Mouse (Mus musculus) spleen, postnatal 14 days (tissue): ENCODE measurements around the gene Shisa9.
"Not testable (repeated sequence)": the region's sequence is repeated elsewhere in the genome, so short reads cannot be mapped to it uniquely, and the experiment has no call there.

Experiments used
- DNase-seq, 2 experiments: peaks; one replicate each; pipeline ENCODE4 v3.0.0; 2021 to 2022; ENCODE audit warnings: low spot score in 2 of 2

Shisa9 gene

GRCm38 (mm10) chr16:11983616-11984270 is at the start of gene Shisa9:
Gene Shisa9, plus strand, starts transcription at chr16:11984113.
- no peak for DNase-seq

DNA sequence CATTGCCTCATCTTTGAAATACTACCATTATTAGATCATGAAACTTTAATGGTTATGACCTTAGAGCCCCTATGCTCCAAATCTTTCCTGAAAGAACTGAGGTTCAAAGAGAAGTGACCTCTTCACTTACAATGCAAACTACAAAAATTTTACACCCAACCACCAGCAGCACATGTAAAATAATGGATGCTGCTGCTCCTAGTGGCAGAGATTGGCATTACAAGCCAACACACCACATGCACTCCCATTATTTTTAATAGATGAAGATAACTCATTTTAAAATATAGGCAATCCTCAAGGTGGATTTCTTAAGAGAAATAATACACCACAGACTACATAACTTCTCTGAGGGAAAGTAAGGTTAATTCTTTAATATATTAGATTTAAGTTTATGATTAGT is 43.4 kb upstream of the Shisa9 start:
- DNase-seq = peak in 1 of 2 experiments; percentile 17

DNA sequence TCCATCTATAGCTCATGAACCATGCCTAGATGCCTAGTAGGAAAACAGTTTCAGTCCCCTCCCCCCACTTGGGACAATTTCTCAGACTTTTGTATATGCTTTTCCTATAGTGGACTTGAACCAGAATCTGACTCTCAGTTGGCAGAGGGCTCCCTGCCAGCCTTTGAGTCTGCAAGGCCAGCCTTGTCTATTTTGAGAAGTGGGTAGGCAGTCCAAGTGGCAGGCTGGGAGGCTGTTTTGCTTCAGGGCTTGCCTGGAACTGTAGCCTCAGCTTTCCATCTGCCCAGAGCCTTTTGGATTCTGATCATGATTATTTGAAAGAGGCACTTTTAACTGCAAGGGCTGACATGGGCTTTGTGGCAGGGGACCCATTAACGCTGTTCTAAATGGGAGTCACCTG is 23.2 kb upstream of the Shisa9 start:
- DNase-seq = no peak

- DNase-seq = no peak
Observed at GRCm38 (mm10) chr16:11966041-11966440, 17.9 kb upstream of the Shisa9 start.

GRCm38 (mm10) chr16:11966810-11967209 is 17.1 kb upstream of the Shisa9 start:
- DNase-seq = not testable (repeated sequence)

DNA sequence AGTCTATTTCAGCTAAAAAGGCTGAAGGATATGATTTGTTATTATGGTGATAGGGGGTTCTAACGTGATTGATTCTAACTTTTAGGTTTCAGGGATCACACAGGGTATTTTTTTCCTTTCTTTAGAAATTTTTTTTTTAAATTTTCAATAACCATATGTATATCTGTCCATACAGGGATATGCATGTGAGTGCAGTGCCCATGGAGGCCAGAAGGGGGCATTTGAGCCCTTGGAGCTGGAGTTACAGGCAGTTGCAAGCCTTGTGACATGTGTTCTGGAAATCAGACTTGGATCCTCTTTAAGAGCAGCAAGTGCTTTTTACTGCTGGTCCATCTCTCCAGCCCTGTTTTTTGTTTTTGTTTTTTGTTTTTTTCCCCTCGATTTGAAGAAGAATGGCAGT is 16.3 kb upstream of the Shisa9 start:
- no peak for DNase-seq

DNA sequence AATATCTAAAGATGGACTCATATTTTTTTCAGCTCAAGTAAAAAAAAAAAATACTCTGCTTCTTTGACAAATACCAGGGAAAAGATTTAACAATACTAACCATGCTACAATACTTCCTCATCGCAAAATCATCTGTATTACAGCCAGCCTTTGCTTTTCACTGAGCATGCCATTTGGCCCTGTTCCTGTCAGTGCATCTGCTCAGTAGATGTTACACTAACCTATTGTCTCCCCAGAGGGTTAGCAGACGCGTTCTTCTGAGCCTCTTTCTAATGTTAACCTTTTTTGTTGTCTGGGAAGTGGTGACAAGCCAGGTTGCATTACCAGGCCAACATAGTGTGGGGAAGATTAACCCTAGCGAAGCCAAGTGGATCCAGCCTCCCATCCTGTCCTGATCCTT is 10.2 kb upstream of the Shisa9 start:
- DNase-seq = no peak

DNA sequence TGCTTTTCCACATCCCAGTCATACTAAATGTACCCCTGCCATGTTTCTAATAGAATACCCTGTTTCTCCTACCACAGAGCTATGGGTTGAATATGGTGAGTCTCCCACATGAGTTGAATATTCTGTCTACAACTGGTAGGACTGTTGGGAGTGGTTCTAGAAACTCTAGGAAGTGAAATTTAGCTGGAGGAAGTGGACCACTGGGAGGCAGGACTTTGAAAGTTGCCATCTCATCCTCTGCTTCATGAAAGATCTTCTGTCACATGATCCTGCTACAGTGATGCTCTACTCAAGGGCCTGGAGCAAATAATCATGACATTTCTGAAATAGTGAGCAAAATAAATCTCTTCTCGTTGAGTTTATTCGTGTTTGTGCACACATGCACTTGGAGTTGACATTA is 7.2 kb upstream of the Shisa9 start:
- DNase-seq = no peak

- no peak for DNase-seq
Observed at GRCm38 (mm10) chr16:11980764-11981163, 3.1 kb upstream of the Shisa9 start.

DNA sequence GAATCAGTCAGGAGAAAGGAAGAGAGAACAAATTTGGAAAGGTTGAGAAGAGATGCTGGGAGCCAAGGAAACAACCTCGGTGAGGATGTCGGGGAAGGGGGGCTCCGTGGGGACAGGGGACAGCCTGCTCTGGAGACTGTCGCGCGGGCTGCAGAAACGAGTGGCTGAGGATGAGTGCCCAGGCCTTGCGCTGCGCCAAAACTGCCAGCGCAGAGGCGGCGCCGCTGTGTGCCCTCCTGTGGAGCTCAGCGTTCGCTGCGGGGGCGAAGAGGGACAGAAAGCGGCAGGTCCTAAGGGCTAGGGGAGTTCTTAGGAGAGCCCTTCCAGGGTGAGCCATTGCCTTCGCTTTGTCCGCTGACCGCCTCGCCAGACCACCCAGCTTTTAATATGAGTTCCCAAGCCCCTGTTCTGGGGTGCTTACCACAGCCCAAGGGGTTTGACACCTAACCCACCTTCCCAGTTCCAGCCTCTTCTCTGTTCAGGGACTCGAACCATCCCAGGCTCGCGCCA is 752 bp upstream of the Shisa9 start:
- DNase-seq = no peak

DNA sequence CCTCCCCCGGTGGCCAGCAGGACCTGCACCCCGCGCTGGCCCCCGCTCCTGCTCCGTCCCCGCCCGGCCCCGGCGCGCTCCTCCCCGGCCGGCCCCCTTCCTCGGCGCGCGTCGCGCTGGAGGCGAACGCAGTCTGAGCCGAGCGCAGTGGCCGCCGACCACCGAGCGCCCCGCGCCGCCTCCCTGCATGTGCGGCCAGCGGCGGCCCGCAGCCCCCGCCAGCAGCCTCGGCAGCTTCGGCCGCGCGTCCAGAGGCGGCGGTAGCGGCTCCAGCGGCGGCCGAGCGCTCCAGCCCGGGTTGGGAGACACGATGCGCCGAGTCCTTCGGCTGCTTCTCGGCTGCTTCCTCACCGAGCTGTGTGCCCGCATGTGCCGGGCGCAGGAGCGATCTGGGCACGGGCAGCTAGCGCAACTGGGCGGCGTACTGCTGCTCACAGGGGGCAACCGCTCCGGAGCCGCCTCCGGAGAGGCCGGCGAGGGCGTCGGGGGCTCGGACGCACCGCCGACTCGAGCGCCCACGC is 418 bp downstream of the Shisa9 start:
- no peak for DNase-seq

GRCm38 (mm10) chr16:11987056-11987455 is 3.1 kb downstream of the Shisa9 start:
- no peak for DNase-seq

GRCm38 (mm10) chr16:12005177-12005576 is 21.3 kb downstream of the Shisa9 start:
- DNase-seq = no peak

DNA sequence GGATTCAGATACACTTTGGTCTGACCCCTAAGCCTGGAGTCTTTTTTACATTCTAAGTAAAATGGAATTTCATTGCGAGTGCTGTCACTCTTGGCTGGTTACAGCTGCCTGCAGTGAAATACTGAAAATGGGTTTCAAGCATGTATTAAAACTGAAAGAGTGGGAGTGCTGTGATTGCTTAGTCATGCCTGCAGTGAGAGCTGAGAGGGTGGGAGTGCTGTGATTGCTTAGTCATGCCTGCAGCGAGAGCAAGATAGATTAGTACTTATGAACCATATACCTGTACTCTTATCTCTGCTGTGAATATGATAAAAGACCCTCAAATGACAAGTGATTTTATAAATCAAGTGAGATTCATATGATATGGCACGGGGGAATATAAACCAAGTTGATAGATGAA is 26.2 kb downstream of the Shisa9 start:
- DNase-seq = no peak

- no peak for DNase-seq
Observed at GRCm38 (mm10) chr16:12012747-12013146, 28.8 kb downstream of the Shisa9 start.

- DNase-seq = no peak
Observed at GRCm38 (mm10) chr16:12014523-12014922, 30.6 kb downstream of the Shisa9 start.

GRCm38 (mm10) chr16:12017921-12018618 is 34.2 kb downstream of the Shisa9 start:
- no peak for DNase-seq

GRCm38 (mm10) chr16:12020103-12020755 is 36.3 kb downstream of the Shisa9 start:
- no peak for DNase-seq

DNA sequence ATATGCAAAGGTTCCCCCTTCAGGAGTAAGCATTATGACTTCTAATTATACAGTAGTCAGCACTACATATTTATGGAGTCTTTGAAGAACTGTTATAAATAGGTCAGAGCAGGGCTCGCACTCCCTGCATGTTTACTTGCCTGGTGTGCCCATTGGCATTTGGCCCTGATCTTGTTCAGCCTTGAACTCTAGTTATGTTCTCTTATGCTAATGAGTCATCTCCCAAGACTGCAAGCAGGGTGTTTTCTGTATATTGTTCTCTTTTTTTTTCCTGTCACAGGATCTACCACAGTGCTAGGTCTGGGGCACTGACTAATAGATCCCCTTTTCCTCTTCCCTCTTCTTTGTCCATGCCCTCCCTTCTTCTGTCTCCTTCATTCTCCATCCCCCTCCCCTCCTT is 48.5 kb downstream of the Shisa9 start:
- DNase-seq = no peak

- DNase-seq = no peak
Observed at GRCm38 (mm10) chr16:12034868-12035267, 51.0 kb downstream of the Shisa9 start.

DNA sequence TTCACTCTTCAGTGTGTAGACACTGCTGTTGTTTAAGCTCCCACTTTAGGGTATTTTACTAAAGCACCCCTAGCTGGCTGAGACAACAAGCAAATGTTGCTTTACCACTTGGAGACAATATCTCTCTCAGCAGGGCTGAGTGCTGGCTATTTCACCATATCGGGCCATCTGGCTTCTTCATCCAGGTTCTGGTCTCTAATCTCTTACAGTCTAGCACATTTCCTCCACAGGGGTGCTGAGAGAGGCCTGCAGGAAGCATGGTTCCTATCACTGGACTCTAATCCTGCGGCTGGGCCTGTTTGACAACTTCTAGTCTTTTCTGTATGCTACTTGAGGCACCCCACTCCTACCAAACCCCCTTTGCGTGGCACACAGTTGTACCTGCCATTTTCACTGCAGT is 51.7 kb downstream of the Shisa9 start:
- no peak for DNase-seq

DNA sequence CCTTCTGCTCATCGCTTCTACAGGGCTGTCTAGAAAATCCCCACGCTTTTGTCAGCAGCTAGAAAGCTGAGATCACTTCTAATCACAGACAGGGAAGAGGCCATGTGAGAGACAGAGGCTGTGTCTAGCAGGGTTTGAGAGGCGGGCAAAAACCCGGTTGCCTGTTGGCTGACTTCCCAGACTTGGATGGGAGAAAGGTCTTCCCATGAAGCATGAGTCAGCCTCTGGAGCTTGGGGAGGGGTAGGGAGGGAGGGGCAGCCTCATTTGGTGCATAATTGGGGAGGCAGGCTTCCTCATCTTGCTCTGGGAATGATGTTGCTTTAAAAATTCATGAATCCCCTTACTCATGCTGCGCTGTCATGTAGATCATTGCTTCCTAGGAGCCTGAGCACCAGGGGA is 57.0 kb downstream of the Shisa9 start:
- DNase-seq = no peak

DNA sequence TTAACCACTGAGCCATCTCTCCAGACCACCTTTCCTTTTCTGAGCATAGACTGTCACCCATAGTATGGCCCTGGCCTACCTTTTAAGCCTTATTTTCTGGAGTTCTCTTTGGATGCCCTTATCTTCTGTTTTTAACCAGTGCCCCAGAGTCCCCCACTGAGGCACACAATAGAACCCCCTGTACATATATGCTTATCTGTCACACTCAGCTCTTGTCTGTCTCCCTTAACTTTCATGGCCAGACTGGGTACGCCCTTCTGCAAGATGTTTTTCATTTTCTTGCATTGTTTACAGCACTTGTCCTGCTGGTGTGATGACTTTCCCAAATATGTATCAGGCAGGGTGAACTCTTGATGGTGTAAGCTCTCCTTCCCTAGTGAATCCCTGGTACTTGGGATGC is 68.1 kb downstream of the Shisa9 start:
- DNase-seq = no peak
